Mouse (Mus musculus) T-helper 17 cell (primary cell): ENCODE data around the gene Grk5.
"Not testable (repeated sequence)": the region's sequence is repeated elsewhere in the genome, so short reads cannot be mapped to it uniquely, and the experiment has no call there.

ENCODE experiments used
- in situ Hi-C, 2 experiments: fragments of 300-600 bp; cut with MboI, MseI; formaldehyde crosslinking; loops; 1 replicate in 1 of 2; 2 replicates in 1 of 2; pipeline ENCODE4 v1.15.1; 2025; ENCODE audit warnings: high pct_unique_total_duplicates in 2 of 2

Gene Grk5

DNA sequence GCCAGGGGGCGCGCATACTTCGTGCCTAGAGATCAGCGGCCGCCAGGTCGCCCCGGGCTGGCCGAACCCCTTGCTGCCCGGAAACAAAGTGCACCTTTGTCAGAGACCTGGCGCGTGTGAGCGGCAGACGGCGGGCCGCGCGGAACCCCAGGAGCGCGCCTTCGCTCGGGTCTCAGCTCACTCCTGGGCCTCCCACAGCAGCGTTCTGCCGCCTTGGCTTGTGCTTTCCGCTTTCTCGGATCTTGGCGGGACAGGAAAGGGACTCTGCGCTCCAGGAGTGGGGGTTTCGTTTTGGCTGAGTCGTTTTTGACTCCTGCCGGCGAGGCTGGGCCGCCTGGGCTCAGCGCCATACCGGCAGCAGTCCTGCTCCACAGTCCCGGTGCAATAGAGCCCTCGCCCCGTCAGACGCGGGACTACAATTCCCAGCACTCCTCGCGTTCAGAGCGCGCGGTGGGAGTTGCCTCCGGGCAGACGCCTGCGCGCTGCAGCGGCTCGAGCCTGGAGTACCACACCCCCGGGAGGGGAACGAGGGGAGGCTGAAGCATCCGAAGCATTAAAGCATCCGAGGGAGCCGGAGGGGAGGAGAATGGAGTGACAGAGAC lies at the start of gene Grk5:
Grk5 (plus strand) TSS at position 36 of the 602 bp plus-strand sequence.
- in situ Hi-C loops: loop anchor here (5.0 to 25.0 kb wide), 3 partner anchors 192 to 955 kb away; no protein-coding TSS in a partner anchor

DNA sequence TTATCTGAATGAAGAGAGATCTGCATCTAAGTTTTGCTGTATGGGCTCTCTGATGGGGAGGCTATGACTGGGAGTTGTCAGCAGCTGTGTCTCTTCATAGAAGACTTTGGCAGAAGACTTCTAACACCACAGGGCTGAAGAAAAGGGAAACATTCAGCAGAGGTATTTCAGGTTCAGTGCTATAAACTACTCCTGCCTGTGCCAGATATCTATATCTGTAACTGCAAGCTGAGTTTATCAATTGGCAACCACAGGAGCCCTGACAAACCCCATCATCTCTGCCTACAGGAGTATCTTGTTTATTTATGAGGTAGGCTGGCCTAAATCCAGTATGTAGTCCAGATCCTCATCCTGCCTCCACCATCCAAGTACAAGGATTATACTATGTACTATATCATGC lies 46.2 kb upstream of the Grk5 start:
- in situ Hi-C loops: loop anchor here in 1 of 2 experiments (5.0 kb wide), 1 partner anchor 239 kb away; no protein-coding TSS in a partner anchor

DNA sequence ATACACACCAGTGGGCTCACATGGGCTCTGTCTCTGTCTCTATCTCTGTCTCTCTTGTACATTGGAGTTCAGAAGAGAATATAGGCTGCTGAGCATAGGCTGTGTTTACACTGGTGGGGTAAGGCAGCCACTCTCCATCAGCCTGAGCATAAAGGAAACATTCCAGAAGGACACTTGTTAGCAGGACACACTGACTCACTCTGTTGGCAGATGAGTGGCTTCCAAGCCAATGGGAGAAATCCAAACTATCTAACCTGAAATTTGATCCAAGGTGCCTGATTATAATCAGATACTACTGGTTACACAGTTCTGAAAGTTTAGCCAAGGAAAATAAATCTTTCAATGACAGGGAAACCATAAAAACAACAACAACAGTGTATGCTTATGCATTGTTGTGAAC lies 43.8 kb upstream of the Grk5 start:
- in situ Hi-C loops: no loop called here

DNA sequence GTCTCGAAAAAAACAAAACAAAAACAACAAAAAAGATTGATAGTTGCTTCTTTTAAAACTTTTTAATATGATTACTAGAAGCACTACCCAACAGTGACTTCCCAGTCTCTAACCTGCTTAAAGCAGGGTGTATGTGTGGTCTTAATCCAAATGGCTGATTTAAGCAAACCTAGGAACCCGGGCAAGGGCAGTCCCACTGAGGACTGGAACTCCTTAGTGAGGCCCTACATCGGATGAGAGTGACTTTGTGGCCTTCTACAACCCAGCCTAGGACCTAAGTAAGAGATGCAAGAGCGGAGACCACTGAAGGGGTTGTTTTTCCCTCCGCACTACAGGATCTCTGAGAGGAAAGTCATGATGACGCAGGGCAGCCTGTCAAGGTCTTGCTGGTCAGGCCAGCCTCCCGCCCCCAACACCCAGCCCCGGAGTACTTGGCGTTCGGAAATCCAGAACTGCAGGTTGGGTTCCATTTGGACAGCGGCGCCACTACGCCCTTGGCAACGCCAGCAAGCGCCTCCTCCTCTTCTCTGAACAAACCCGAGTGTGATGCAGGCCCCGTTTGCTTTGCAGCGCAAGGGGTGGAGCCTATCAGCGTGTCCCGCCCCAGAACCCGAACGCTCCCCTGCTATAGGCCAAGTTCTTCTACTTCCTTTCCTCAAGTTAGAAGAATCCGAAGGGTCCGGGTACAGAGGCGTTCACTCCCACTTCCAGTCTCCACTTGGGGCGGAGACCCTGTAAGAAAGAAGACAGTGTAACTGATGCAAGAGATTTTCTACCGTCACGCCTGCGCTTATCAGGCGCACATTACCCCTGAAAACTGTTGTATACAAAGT lies 28.5 kb upstream of the Grk5 start, which contains the start of gene Sfxn4:
Sfxn4 (minus strand) TSS at position 612 of the 833 bp plus-strand sequence.
- in situ Hi-C loops: loop anchor here in 1 of 2 experiments (5.0 kb wide), 1 partner anchor 59 kb away; no protein-coding TSS in a partner anchor

DNA sequence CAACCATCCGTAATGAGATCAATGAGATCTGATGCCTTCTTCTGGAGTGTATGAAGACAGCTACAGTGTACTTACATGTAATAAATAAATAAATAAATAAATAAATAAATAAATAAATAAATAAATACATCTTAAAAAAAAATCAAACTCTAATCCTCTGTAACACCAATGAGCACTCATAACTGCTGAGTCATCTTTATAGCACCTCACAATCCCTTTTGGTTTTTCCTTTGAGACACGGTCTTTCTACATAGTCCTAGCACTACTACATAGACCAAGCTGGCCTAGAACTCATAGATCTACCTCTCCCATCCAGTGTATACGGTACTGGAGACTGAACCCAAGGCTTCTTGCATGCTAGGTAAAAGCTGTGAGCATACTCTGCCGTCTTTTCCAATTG lies 23.4 kb upstream of the Grk5 start:
- in situ Hi-C loops: not testable (repeated sequence)

DNA sequence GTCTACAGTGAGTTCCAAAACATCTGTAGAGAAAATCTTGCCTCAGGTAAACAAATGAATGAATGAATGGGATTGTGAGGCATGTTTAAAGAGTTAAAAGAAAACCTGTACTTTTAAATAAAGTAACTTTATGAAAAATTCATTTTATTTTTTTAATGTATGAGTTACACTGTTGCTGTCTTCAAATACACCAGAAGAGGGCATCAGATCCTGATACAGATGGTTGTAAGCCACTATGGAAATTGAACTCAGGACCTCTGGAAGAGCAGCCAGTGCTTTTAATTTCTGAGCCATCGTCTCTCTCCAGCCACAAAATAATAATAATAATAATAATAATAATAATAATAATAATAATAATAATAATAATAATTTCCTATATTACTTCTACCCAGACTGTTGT lies 19.1 kb upstream of the Grk5 start:
- in situ Hi-C loops: no loop called here

DNA sequence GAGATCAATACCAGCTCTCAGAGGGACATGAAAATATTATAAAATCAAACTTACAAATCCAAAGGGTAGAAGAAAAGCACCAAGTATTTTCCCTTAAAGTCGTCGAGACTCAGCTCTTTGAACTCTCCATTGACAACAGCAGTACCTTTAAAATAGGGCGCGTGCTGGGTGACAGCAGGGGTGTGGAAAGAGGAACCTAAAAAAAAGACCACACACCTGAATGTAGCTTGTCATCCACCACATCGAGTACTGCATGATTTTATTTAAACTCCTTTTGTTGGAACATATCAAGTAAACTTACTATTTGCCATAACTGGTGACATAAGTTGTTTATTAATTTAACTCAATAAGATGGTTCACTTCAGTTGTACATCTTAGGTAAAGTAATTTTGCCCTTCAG lies 18.2 kb upstream of the Grk5 start:
- in situ Hi-C loops: no loop called here

DNA sequence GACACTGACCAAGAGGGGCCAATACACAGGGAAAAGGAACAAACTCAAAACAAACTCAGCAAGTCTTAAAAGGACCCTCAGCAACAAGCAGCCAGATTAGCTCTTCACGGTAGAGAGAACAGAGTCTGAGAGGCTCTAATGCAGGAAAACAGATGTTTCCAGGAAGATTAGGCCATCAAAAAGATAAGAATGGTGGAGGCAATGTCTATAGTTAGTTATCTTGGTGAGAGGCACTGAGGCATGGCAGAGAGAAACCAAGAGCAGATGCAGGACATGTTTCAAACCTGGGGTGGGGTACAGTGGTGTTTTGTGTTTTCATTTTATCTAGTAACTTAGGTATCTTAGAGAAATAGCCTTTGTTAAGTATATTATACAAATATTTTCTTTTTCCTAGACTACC lies 17.3 kb upstream of the Grk5 start:
- in situ Hi-C loops: no loop called here

DNA sequence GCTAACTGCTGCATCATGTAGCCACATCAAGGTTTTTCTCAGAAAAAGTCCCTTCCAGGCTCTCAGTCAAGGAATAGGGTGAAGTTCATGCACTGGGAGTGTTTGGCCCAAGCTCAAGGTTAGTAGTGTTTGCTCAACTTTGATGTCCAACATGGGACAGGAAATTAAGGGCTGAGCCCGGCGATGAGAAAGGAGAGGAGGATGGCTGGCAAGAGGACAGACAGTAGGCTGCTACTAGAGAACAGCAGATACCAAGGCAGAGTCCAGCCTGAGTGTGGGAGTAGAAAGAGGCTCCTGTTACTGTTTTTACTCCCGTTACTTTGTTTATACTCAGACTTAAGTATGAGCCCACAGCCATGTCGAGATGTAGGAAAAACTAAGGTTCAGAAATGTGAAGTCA lies 16.0 kb upstream of the Grk5 start:
- in situ Hi-C loops: no loop called here

DNA sequence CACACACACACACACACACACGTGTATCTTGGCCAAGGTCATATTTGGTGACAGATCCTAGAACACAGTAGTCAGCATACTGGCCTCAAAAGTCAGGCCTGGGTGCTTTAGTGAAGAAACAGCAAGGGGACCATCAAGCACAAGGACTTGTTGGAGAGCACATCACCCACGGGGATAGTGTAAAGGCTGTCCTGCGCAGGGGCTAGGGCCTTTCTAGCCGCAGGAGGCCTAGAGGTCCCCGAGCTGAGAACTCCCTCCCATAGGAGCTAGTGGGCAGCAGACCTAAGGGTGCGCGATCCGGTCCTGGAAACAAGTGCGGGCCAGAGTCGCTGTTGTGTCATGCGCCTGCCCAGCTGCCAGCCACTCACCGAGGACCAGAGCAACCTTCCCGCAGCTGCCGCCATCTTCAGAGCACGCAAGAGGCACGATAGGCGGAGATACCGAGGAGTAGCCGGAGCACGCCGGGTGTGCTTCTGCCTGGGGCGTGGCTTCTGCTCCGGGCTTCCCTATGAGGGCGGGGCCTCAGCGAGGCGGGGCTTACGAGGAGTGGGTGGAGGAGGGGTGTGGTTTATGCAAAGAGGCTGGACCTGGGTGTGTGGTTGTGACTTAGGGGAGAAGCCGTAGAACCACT lies 15.4 kb upstream of the Grk5 start, which contains the start of gene Prdx3:
Prdx3 (minus strand) TSS at position 493 of the 631 bp plus-strand sequence.
- in situ Hi-C loops: no loop called here

DNA sequence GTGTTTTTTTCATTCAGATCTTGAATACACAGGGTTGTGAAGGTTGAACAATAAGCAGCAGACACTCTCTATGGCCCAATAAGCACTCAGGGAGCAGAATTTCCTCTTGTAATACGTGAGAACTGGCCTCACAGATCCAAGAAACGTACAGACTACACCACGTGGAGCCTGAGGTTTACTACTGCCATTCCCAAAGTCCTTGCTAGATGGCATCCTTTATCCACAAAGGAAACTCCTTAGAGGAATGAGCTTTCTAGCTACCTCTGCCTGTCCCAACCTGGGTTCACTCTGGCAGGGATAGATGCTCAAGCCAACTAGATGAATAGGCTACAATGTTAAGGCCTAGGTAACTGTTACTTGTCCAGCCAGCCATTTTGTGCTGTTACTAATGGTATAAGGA lies 6.4 kb upstream of the Grk5 start:
- in situ Hi-C loops: loop anchor here in 1 of 2 experiments (25.0 kb wide), 1 partner anchor 321 kb away; no protein-coding TSS in a partner anchor

DNA sequence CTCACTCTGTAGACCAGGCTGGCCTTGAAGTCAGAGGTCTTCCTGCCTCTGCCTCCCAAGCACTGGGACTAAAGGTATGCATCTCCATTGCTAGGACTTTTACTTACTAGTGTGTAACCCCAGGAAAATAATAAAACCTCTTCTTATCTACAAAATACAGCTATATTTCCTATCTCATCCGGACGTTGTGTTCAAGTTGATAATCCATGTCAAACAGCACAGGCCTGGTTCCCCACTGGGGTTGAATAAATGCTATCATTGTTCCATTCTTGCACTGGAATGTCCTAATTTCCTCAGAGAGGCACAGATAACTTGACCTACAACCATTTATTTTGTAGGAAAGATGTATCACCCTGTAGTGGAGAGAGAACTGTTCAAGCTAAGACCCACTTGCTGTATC lies 1.9 kb upstream of the Grk5 start:
- in situ Hi-C loops: loop anchor here (5.0 to 25.0 kb wide), 2 partner anchors 195 to 325 kb away; no protein-coding TSS in a partner anchor

DNA sequence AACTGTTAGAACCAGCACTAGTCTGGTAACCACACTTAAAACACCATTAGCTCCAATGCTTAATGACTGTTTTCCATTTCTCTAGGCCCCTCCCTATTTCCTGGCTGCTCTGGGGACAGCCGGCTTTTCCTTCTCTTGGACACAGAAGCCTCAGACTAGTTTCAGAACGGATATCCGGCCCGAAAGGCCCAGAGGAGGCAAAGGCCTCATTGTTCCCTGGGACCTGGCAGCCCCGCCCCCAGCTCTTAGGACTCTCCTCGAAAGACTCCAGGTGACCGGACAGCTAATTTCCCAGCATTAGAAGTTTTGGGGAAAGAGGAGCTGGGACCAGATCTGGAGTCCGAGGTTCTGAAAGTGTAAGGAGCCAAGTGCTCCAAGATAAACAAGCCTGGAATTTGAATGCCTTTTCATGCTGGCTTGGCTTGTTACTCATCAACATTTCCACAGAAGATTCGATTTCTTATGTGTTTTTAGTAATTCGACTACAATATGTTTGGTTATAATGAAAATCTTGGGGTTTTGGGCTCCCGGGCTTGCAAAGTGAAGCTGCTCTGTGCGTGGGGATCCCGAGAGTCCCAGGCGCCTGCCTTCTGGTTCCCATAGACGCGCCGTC lies 342 bp upstream of the Grk5 start:
- in situ Hi-C loops: loop anchor here (5.0 to 25.0 kb wide), 2 partner anchors 193 to 327 kb away; no protein-coding TSS in a partner anchor

DNA sequence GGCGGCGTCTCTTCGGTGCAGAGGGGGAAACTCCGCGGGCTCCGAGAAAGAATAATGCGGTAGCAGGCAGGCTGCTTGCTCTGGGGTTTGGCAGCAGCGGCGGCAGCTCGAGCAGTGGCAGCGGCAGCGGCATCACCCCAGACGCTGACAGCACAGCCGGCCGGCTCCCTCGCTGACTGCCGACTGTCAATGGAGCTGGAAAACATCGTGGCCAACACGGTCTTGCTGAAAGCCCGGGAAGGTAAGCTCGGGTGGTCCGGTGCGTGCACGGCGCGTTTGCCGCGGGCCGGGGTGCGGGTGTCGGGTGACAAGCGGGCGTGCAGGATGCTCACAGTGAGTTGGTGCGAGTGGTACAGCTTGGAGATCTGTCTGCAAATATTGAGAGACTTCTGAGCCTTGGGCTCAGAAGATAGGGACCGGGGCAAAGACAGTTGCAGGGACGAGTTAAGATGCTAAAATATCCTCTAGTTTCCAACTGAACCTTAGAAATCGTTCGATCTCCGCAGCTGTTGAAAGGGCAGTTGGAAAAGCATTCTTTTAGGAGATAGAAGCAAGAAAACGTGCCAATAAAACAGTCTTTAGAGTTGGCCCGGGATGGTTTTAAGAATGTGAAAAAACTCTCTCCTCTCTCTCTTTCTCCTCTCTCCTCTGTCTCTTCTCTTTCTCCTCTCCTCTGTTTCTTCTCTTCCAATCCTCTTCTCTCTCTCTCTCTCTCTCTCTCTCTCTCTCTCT lies 1.0 kb downstream of the Grk5 start:
- in situ Hi-C loops: loop anchor here in 1 of 2 experiments (10.0 to 25.0 kb wide), 2 partner anchors 328 to 956 kb away; no protein-coding TSS in a partner anchor

DNA sequence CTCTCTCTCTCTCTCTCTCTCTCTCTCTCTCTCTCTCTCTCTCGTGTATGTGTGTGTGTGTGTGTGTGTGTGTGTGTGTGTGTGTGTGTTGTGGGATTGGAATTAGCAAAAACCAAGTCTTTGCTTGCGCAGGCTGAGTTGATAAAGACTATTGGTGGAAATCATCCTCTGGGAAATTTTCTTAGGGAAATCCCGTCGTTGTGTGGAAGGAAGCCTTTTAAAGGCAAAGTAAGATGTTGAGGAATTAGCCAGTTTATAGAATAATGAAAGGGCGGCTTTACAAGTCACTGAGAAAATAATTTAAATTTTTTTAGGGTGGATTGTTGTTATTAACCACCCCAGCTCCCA lies 1.5 kb downstream of the Grk5 start:
- in situ Hi-C loops: loop anchor here in 1 of 2 experiments (10.0 to 25.0 kb wide), 2 partner anchors 329 to 956 kb away; no protein-coding TSS in a partner anchor

DNA sequence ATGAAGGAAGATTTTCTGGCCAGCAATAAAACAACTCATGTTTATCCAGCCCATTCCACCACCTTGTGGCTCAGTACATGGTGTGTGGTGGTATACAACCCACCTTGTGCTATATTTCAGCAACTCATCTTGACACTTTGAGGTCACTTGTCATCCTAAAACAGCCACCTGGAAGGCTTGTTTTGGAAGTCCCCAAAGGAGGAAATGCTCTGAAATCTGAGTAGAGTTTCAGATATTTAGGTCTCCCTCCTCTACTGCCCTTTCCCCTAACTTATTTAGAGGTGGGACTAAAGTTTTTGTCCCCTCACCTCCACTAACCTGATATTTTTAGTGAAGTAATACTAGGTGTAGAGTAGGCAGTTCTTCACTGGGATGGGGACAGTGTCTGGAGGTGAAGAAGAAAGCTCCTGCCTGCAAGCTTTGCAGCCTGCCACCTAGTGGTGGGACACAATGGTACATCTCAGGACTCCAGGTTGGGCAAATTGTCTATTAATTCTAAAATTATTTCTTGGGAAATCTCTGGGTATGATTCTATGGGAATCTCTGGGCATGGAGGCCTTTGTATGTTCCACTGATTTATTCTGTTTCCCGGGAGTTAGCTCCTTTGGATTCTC lies 2.5 kb downstream of the Grk5 start:
- in situ Hi-C loops: loop anchor here in 1 of 2 experiments (10.0 to 25.0 kb wide), 2 partner anchors 330 to 957 kb away; no protein-coding TSS in a partner anchor

DNA sequence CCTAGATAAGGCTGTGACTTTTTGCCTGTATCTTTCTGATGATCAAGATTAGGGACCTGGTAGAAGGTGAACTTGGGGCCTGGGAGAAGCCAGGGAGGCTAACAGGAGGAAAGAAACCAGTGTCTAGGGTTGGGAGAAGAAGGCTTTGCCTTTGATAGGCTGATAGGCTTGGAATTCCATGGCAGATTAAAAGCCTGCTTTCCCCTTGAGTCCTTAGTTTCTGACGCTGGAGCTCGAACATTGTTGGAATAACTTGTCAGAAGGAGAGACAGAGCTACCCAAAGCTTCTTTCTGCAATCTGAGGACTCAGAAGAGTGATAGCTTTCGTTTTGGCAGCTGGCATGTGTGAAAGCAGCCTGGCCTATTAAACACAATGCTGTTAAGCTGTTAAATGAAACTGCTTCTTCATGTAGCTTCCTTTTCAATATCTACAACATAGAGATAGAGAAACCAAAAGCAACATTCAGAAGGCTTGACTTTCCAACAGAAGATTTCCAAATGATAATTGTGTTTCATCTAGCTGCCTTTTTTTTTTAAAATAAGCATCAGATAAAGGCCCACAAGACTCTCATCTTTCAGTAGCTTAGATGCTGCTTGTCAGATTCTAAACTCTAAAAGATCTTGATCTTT lies 5.8 kb downstream of the Grk5 start:
- in situ Hi-C loops: loop anchor here in 1 of 2 experiments (10.0 to 25.0 kb wide), 2 partner anchors 333 to 961 kb away; no protein-coding TSS in a partner anchor

DNA sequence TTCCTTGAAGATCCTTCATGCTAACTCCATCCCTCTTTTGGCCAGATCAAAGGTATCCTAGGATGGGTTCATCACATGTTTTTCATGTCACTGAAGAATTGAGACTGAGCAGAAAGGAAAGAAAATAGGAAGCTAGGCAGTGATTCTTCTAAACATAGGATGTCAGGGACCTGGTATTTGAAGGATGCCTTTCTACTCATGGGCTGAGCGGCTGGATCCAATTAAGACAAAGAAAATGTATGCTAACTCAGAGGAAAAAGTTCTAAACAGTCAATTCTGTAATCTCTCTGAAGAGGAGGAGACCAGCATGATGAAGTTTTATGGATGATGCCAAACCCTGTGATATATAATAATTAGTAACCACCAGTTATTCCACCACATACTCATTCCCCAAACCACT lies 13.6 kb downstream of the Grk5 start:
- in situ Hi-C loops: no loop called here

DNA sequence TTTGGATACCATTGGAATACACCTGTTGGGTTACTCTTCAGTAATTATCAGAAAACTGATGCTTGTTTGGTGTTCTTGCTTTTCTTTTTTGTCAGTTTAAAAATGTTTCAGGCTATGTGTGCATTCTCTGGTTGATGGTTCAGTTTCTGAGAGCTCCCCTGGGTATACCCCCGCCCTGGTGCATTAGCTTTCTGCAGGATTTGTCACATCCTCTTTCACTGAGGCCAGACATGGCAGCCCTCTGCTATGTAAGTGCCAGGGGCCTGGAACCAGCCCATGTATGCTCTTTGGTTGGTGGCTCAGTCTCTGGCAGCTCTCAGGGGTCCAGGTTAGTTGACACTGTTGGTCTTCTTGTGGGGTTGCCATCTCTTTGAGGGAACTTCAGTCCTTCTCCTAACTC lies 14.4 kb downstream of the Grk5 start:
- in situ Hi-C loops: no loop called here

DNA sequence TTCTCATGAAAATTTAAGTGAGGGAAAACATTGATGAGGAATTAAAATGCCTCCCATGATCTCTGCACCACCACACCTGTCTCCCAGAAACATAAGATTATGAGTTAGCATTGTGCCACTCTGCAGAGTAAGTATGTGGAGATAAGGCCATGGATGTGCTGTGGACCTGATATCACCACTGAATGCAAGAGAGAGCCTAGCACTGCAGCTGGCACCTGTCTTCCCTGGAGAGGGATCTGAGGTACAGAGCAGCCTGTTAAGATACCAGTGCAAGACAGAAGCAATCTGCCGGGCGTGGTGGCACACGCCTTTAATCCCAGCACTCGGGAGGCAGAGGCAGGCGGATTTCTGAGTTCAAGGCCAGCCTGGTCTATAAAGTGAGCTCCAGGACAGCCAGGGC lies 15.9 kb downstream of the Grk5 start:
- in situ Hi-C loops: no loop called here
